Mouse (Mus musculus): Measurements from ENCODE around the gene Coro1c. TPM values are rescaled to one million over a fixed set of nuclear protein-coding genes. Genes with fewer than 3 reads are reported as not detected.
A peak's percentile ranks its signal among the peaks of the same experiment; 100 is the strongest.

The Coro1c gene
- total and polyA plus RNA-seq, 3 experiments: 66.1 to 87.4 (median 69.9) TPM

GRCm38 (mm10) chr5:113942580-113942979, 34.0 kb upstream of the Coro1c start:
- TF ChIP-seq POLR2AphosphoS2 (IDR thresholded peaks at IDR 0.05; ENCODE audit: low read depth, low read length) (no peak), CTCF (conservative IDR thresholded peaks at IDR 0.05 in 1 of 2, IDR thresholded peaks at IDR 0.05 in 1 of 2; ENCODE audit: low read depth in 2 of 2, low read length in 2 of 2) (peak in 1 of 2 experiments; percentile 52; a peak in 2 of 4 replicates)
- peak; percentile 33 for DNase-seq (ENCODE audit: extremely low read depth)
- in situ Hi-C loops (cut with MboI; ENCODE audit: low pct_ligation_motif_present, low pct_unique_long_range_greater_than_20kb, low sequenced_read_pairs): no loop called here
- H3K27ac ChIP-seq (ENCODE audit: insufficient read depth, low read depth): no peak overlapping the region
- H3K27me3 ChIP-seq (replicated peaks): no peaks in the 10 kb centered on the region
- peaks cover 0 to 27% of the 10 kb centered on the region in 2 experiments; a peak in 2 of 4 replicates for H3K4me1 ChIP-seq (ENCODE audit: control insufficient read depth in 1 of 2, insufficient read depth in 2 of 2)
- no peaks in the 10 kb centered on the region for H3K79me2 ChIP-seq (replicated peaks; ENCODE audit: control insufficient read depth, extremely low read depth, insufficient read depth, poor library complexity, severe bottlenecking)
- H3K9me3 ChIP-seq (replicated peaks; ENCODE audit: low read length): no peaks in the 10 kb centered on the region
- no peak overlapping the region for H3K9ac ChIP-seq (ENCODE audit: insufficient read depth, low read depth)
- no peak overlapping the region for H3K4me3 ChIP-seq (replicated peaks in 1 of 3; ENCODE audit: low read depth in 2 of 3, low read length in 2 of 3, poor library complexity in 1 of 3)
- H3K36me3 ChIP-seq (replicated peaks in 1 of 2; ENCODE audit: control insufficient read depth in 1 of 2, insufficient read depth in 1 of 2, low read length in 1 of 2): peaks cover 62 to 86% of the 10 kb centered on the region in 2 experiments
- no peak overlapping the region for H3K4me2 ChIP-seq (ENCODE audit: insufficient read depth, low read depth, poor library complexity, severe bottlenecking)
- dilution Hi-C loops (cut with MboI; ENCODE audit: extremely low pct_ligation_motif_present, extremely low pct_unique_long_range_greater_than_20kb, low sequenced_read_pairs): no loop called here

GRCm38 (mm10) chr5:113939263-113939900, 30.8 kb upstream of the Coro1c start:
- TF ChIP-seq SIN3A (IDR thresholded peaks at IDR 0.05; ENCODE audit: low read length): no peak
- TF ChIP-seq USF1 (IDR thresholded peaks at IDR 0.05; ENCODE audit: low read depth, low read length): no peak
- TF ChIP-seq ZNF384 (IDR thresholded peaks at IDR 0.05; ENCODE audit: low read depth, low read length): no peak
- H3K9ac ChIP-seq (ENCODE audit: insufficient read depth, low read depth): no peak overlapping the region
- peaks cover 37 to 60% of the 10 kb centered on the region in 2 experiments for H3K36me3 ChIP-seq (replicated peaks in 1 of 2; ENCODE audit: control insufficient read depth in 1 of 2, insufficient read depth in 1 of 2, low read length in 1 of 2)
- H3K79me2 ChIP-seq (replicated peaks; ENCODE audit: control insufficient read depth, extremely low read depth, insufficient read depth, poor library complexity, severe bottlenecking): no peaks in the 10 kb centered on the region
- H3K27me3 ChIP-seq (replicated peaks): no peaks in the 10 kb centered on the region
- H3K4me3 ChIP-seq (replicated peaks in 1 of 3; ENCODE audit: low read depth in 2 of 3, low read length in 2 of 3, poor library complexity in 1 of 3): no peak overlapping the region
- no peaks in the 10 kb centered on the region for H3K9me3 ChIP-seq (replicated peaks; ENCODE audit: low read length)
- in situ Hi-C loops (cut with MboI; ENCODE audit: low pct_ligation_motif_present, low pct_unique_long_range_greater_than_20kb, low sequenced_read_pairs) (loop anchor here (10.0 kb wide), 1 partner anchor 85 kb away; no protein-coding TSS in a partner anchor), dilution Hi-C loops (cut with MboI; ENCODE audit: extremely low pct_ligation_motif_present, extremely low pct_unique_long_range_greater_than_20kb, low sequenced_read_pairs) (no loop called here)
- H3K27ac ChIP-seq (ENCODE audit: insufficient read depth, low read depth): no peak overlapping the region
- no peak for DNase-seq (ENCODE audit: extremely low read depth)
- peaks cover 0 to 21% of the 10 kb centered on the region in 2 experiments; a peak in 2 of 4 replicates for H3K4me1 ChIP-seq (ENCODE audit: control insufficient read depth in 1 of 2, insufficient read depth in 2 of 2)
- no peak overlapping the region for H3K4me2 ChIP-seq (ENCODE audit: insufficient read depth, low read depth, poor library complexity, severe bottlenecking)

- H3K9ac ChIP-seq (ENCODE audit: insufficient read depth, low read depth): no peak overlapping the region
- no peaks in the 10 kb centered on the region for H3K9me3 ChIP-seq (replicated peaks; ENCODE audit: low read length)
- peaks cover 0 to 21% of the 10 kb centered on the region in 2 experiments; a peak in 2 of 4 replicates for H3K4me1 ChIP-seq (ENCODE audit: control insufficient read depth in 1 of 2, insufficient read depth in 2 of 2)
- H3K4me2 ChIP-seq (ENCODE audit: insufficient read depth, low read depth, poor library complexity, severe bottlenecking): no peak overlapping the region
- no peak overlapping the region for H3K4me3 ChIP-seq (replicated peaks in 1 of 3; ENCODE audit: low read depth in 2 of 3, low read length in 2 of 3, poor library complexity in 1 of 3)
- no peak for TF ChIP-seq JUND (conservative IDR thresholded peaks at IDR 0.05; ENCODE audit: low read depth, low read length)
- TF ChIP-seq TCF12 (IDR thresholded peaks at IDR 0.05; ENCODE audit: low read depth, low read length): no peak
- no peak for TF ChIP-seq ZKSCAN1 (IDR thresholded peaks at IDR 0.05; ENCODE audit: borderline replicate concordance, low read depth, low read length)
- TF ChIP-seq UBTF (IDR thresholded peaks at IDR 0.05; ENCODE audit: low read depth, low read length): no peak
- no peak for TF ChIP-seq MEF2A (IDR thresholded peaks at IDR 0.05; ENCODE audit: borderline replicate concordance, low read depth, low read length)
- no peak for TF ChIP-seq SMC3 (IDR thresholded peaks at IDR 0.05; ENCODE audit: low read depth, low read length)
- no peak for TF ChIP-seq RCOR1 (conservative IDR thresholded peaks at IDR 0.05; ENCODE audit: low read depth, low read length)
- no peak for TF ChIP-seq USF1 (IDR thresholded peaks at IDR 0.05; ENCODE audit: low read depth, low read length)
- TF ChIP-seq MAX (IDR thresholded peaks at IDR 0.05; ENCODE audit: low read length): no peak
- TF ChIP-seq ZMIZ1 (IDR thresholded peaks at IDR 0.05; ENCODE audit: low read depth, low read length): no peak
- TF ChIP-seq CTCF (conservative IDR thresholded peaks at IDR 0.05 in 1 of 2, IDR thresholded peaks at IDR 0.05 in 1 of 2; ENCODE audit: low read depth in 2 of 2, low read length in 2 of 2): no peak
- no peak for DNase-seq (ENCODE audit: extremely low read depth)
- H3K36me3 ChIP-seq (replicated peaks in 1 of 2; ENCODE audit: control insufficient read depth in 1 of 2, insufficient read depth in 1 of 2, low read length in 1 of 2): peaks cover 23 to 44% of the 10 kb centered on the region in 2 experiments
- in situ Hi-C loops (cut with MboI; ENCODE audit: low pct_ligation_motif_present, low pct_unique_long_range_greater_than_20kb, low sequenced_read_pairs): loop anchor here (10.0 kb wide), 1 partner anchor 83 kb away; no protein-coding TSS in a partner anchor
- no peaks in the 10 kb centered on the region for H3K27me3 ChIP-seq (replicated peaks)
- dilution Hi-C loops (cut with MboI; ENCODE audit: extremely low pct_ligation_motif_present, extremely low pct_unique_long_range_greater_than_20kb, low sequenced_read_pairs): no loop called here
- H3K79me2 ChIP-seq (replicated peaks; ENCODE audit: control insufficient read depth, extremely low read depth, insufficient read depth, poor library complexity, severe bottlenecking): no peaks in the 10 kb centered on the region
- no peak overlapping the region for H3K27ac ChIP-seq (ENCODE audit: insufficient read depth, low read depth)
These were observed 29.1 kb upstream of the Coro1c start for GRCm38 (mm10) chr5:113937650-113938049.

Data from CH12.LX (cell line).